Mouse (Mus musculus) left cerebral cortex, postnatal 10 days (tissue): Measurements from ENCODE around the gene Dixdc1. TPM values are rescaled to one million over a fixed set of nuclear protein-coding genes. Genes with fewer than 3 reads are reported as not detected.

Source experiments
- DNase-seq, 2 experiments: peaks; one replicate each; pipeline ENCODE4 v3.0.0; 2021 to 2022; ENCODE audit warnings: low spot score in 2 of 2, mixed read lengths in 1 of 2; ENCODE audit errors: extremely low spot score in 1 of 2
- intact Hi-C: fragments of 180-260 bp; cut with DNase I; formaldehyde crosslinking; loops from one replicate; pipeline ENCODE4 v1.15.1; 2025
- total RNA-seq, 2 experiments: library from RNA; stranded (reverse); gene quantifications; 2 replicates each; pipeline ENCODE4 v1.2.3; 2021

Dixdc1 gene
- 10 to 100 TPM; 75.0 to 76.6 TPM for total RNA-seq

DNA sequence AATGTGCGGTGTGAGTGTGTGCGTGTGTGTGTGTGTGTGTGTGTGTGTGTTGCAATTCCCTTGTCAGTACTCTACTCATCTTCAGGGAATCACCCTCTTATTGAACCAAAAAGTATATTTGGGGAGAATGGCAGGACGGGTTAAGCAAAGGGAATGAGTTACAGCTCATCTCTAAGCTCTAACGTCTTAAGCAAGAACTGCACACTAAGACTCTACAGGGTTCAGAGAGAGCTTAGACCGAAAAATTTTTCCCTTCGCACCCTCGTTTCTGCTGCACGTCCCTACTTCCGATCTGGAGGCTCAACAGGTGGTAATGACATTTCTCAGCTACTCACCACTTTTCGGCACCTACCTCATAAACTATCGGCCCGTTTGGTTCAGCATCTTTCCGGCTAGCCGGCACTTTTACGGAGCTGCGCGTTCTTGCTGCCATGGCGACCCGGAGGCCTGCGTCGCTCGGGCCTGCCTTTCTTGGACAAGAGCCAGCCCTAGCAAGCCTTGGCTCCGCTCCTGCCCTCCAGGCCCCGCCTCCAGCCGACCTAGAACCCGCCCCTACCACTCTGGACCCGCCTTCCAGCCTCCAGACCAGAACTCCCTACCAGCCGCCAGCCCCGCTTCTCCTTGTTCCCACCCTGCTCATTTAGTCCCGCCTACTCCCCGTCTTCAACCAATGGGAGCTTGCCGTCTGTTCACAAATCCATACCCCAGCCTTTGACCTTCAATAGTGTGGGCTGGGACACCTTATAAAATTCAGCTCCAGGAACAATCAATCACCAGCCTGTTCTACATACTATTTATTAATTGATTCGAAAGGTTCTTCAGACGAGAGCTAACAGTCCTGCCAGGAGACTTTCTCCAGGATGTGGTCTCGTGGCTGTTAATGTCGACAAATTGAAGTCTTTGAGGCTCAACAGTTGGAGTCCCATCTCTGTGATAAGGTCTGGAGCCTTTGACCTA, at the start of gene Dixdc1:
TSS of gene Dixdc1 (minus strand) at position 604 of the 957 bp plus-strand sequence.
- intact Hi-C loops = loop anchor here (5.0 kb wide), 1 partner anchor 42 kb away; no protein-coding TSS in a partner anchor
- DNase-seq = peak; percentile 87 to 94

DNA sequence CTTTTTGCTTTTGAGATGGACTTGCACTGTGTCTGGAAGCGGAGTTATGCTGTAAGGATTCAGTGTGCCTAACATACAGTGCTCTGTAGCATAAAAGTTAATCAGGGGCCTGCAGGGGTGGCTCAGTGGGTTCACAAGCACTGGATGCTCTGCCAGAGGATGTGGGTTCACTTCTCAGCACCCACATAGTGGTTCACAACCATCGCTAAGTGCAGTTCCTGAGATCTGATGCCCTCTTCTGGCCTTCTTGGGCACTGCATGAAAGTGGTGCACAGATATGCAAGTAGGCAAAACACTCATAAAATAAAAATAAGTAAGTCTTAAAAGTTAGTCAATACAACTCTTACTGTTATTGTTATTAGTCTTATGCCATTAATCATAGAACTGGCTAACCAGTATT, 42.8 kb upstream of the Dixdc1 start:
- intact Hi-C loops = no loop called here
- no peak for DNase-seq

DNA sequence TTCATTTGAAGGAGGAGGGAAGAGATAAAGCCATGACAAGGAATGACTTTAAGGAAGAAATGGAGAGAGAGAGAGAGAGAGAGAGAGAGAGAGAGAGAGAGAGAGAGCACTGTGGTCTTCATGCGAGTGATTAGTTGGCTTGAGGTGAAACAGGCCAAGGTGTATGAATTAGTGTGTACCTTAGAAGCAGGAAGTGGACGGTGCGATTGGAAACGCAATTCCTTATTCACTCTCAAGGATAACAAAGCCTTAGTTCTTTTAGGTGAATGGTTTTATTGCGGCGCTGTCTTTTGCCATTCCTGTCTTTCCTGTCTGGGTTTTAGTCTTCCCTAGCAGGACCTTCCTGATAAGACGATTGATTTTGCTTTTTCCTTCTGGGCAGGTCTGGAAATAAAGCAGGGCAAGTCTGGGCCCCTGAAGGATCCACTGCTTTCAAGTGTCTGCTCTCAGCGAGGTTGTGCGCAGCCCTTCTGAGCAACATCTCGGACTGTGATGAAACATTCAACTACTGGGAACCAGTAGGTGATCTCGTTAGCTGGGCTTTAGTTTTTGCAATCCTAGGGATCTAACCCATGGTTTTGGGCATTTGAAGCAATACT, 36.9 kb upstream of the Dixdc1 start:
- intact Hi-C loops = no loop called here
- no peak for DNase-seq

DNA sequence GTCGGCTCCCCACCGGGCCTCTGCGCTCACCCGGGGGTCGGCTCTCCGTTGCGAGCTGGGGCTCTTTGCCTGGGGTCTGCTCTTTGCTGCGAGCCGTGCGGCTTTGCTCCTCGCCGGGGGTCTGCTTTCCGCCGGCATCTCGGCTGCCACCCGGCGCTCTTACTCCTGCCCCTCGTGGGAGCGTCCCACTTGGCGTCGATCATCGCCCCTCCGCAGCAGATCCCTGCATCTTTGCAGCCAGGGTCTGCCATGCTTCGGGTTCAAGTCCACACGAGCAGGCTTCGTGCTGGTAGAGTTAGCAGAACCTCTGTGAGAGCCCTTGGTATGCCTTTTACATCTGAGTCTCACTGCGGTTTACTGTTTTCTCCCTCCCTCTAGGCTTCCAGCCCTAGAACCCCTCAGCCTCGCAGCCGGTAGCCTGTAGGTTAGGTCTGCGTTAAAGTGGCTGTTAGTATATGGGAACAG, 36.4 kb upstream of the Dixdc1 start:
- intact Hi-C loops = no loop called here
- no peak for DNase-seq

DNA sequence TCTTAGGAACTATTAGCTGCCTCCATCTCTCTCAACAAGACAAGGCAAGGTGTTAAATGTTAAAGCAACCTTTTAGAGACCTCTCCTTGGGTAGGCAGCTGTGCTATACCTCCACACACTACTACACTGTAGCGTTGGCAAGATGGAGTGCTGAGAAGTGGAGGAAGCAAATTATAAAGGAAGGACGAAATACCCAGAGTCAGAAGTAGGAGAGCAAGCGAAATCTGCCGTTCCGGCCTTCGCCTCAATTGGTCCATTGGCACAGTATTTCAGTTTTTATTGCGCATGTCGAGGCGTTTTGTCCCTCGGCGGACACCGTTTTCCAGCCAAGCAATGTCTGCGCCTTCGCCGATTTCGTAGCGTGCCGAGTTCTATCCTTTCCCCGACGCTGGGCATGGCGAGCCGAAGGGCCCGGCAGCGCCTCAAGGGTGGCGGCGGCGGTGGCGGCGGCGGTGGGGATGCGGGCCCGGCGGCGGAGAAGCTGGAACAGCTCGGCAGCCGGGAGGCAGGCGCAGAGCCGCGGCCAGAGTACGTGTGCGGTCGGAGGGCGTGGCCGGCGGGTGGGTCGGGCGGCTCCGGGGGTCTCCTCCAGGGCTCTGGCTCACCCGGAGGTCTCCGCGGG, 35.8 kb upstream of the Dixdc1 start, which contains the start of the genes Alg9 and 1110032A03Rik:
TSS of gene Alg9 (plus strand) at position 29 of the 622 bp plus-strand sequence.
TSS of gene 1110032A03Rik (minus strand) at position 530 of the 622 bp plus-strand sequence.
- intact Hi-C loops = no loop called here
- DNase-seq = peak; percentile 89 to 93

DNA sequence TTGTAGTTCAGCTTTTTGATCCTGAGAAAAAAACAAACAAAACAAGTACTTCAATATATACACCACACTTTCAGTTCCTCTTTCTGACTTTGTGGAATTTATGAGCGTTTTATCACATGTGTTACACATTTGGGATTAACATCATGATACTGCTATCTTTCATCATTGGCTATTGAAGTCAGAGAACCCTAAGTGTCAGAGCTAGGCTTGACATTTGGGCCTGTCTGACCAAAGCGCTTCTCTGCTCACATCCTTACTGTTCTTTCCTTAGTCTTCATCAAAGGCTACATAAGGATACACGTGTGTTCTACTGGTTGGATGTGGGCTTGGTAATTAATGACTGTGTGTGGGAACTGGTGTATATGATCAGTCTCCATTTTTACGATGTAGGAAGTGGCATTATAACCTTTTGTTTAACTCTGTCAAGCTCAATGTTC, 34.7 kb upstream of the Dixdc1 start:
- no peak for DNase-seq
- intact Hi-C loops = no loop called here

DNA sequence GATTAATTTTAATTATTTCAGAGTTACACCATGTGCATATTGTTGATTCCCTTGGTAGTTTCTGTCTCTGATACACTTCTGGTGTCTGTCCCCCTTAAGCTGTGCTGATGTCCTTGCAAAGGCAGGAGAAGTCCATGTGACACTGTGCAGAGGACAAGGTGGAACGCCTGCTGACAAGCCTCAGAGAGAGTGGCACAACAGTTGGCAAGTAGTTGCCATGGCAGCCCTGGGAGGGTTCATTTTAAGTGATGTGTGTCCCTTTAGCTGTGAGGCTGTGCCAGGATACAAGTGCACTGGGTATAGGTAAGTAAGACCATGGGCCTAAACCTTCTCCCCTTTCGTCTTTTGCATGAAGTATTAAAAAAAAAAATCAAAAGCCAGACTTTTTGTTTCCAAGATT, 30.7 kb upstream of the Dixdc1 start:
- intact Hi-C loops = no loop called here
- DNase-seq = no peak

DNA sequence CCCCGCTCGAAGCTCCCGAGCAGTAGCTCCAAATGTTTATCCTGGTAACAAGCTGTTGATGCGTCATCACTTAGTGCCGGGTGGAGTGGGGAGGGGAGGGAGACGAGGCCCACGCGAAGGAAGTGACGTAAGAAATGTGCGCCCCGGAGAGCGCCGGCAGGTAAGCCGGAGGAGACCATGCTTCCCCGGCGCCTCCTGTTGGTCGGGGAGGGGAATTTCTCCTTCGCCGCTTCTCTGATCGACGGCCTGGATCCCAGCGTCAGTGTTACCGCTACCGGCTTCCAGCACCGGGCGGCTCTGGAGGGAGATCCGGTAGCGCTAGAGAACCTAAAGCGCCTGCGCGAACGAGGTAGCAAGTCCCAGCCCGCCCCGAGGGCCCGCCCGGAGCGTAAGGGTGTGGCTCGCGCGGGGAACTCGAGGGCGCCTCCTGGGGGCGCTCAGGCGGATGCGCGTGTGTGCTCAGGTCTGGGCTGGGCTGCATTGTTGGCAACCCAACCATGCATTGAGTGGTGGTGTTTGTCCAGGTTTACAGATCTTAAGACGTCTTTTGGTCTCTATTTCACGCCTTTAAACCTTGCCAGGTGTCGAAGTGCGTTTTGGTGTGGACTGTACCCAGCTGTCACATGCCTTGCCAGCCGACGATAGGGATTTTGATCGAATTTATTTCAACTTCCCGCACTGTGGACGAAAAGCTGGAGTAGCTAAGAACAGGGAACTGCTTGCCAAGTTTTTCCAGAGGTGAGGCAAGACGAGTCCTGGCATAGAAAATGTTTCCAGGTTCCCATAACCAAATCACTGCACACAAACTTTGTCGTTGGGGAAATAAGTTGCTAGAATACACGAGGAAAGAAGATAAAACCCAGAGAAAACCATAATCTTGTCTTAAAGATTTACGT, 29.0 kb upstream of the Dixdc1 start, which contains the start of gene Fdxacb1:
TSS of gene Fdxacb1 (plus strand) at position 130 of the 896 bp plus-strand sequence.
- intact Hi-C loops = loop anchor here (5.0 kb wide), 1 partner anchor 71 kb away; no protein-coding TSS in a partner anchor
- DNase-seq = peak; percentile 98 to 99

DNA sequence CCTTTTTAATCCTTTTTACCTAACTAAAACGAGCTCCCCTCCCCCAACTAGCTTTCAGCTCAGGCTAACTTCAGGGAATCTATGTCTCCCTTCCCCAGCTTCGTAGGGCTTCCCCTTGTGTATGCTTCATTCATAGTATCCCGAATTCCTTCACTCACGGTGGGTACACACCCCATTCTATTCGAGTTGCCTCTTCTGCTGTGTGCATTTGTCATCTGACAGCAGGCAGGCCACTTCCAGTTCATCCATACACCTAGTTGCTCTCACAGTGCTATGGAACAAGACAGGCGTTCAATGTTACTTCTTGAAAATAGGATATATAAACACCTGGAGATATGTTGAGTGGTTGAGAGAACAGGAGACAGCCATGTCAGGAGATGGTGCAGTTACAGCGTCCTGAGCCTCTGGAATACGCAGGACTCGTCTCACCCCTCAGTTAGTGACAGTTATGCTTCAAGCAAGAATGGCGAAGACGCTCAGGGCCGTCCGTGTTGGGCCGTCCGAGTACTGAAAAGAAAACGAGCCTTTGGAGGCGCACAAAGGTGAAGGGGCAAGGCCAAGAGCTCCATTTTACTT, 28.3 kb upstream of the Dixdc1 start:
- intact Hi-C loops = loop anchor here (5.0 kb wide), 1 partner anchor 70 kb away; no protein-coding TSS in a partner anchor
- DNase-seq = no peak

DNA sequence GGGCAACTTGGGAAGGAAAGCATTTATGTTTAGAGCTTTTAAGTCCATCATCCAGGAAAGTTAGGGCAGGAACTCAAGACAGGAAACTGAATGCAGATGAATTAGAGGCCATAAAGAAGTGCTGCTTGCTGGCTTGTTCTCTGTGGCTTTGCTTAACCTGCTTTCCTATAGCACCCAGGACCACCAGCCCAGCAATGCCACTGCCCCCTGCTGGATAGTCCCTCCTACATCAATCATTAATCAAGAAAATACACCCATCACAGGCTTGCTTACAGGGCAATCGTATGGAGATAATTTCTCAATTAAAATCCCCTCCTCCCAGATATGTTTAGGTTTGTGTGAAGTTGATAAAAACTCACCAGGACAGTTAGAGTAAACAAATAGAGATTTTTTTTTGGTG, 24.0 kb upstream of the Dixdc1 start:
- DNase-seq = no peak
- intact Hi-C loops = no loop called here

DNA sequence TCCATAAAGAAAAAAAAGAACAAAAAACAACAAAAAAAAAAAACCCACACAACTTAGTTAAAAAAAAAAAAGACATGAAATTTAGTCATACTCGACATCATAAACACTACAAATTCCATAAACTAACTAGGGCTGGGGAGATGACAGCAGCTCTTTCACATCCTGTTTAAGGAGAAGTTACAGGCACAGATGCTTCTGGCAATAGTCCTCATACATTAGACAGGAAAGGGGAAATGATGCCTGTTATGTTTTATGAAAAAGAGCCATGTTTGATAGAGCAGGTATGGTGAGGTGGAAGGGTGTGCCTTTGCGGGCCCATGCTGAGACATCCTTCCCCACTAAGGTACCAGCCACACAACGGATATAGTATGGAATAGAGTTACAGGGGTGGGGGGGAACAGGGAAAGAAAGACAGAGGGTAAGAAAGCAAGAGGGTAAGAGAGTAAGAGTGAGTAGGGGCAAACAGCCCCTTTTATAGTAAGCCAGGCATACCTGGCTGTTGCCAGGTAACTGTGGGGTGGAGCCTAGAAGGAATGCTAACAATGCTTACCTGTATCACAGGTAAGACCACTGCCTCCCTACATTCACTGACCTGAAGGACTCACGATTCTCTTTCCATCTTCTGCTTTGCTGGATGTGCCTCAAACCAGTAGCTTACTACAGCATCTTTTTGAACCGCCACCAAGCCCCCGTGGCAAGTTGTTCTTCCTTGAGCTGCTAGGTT, 22.4 kb upstream of the Dixdc1 start:
- DNase-seq = no peak
- intact Hi-C loops = no loop called here

DNA sequence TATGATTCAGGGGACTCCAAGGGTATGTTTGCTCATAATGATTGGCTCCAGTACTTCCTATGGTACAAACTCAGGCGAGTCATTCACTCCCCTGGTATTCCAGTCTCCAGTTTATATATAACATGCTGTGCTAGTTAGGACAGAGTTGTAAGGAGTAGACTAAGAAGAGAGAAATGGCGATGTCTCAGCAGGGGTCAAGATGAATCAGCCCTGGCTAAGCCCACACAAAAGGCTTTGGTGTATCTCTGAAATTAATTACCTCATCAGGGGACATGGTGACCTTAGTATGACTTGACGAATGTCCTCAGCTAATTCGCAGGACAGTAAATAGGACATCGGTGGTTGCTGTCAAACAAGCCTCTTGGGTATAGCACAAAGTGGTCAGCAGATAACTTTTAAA, 17.4 kb upstream of the Dixdc1 start:
- intact Hi-C loops = loop anchor here (5.0 kb wide), 1 partner anchor 521 kb away; the partner anchor contains the start of gene Colca2
- DNase-seq = no peak

DNA sequence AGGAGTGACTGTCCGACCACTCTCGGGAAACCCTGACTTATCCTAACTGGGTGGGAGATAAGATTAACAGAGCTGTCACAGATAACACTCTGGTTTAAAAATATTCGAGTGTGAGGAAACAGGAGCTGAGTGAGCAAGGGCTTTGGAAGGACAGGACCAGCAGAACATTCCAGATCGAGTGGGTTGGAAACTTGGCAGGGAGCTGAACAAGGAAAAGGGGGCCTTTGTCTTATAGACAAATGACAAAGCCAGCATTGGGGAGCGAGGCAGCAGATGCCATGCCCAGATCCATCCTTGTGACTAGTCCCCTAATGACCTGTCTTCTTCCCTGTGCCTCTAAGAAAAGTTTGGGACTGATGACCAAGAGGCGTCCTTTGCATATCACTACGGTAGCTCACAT, 14.6 kb upstream of the Dixdc1 start:
- DNase-seq = no peak
- intact Hi-C loops = no loop called here

DNA sequence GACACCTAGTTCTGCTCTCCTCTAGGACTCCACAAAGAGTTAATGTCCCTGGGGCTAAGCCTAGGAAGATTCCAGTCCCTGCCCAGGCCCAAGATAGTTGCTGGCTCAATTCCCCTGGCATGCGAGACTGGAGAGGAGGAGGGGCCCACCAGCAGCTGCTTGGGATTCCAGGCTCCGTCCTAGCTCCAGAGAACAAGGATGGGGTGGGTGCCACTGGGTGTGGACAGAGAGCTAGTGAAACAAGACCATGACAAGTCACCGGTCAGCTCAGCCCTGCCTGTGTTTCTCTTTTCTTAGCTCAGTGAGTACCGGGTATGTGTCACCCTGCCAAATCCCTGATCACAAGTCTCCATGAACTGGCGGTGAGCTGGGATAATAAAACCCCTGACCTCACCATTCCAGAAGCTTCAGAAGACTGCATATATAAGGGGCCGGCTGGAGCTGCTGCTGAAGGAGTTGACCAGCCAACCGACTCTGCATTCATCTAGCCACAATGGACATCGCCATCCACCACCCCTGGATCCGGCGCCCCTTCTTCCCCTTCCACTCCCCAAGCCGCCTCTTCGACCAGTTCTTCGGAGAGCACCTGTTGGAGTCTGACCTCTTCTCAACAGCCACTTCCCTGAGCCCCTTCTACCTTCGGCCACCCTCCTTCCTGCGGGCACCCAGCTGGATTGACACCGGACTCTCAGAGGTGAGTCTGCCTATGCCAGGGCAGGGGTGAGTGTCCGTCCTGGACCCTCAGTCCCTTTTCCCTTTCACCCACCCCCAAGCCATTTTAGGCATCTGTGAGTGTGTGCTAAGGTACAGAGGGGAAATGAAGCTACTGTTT, 13.7 kb upstream of the Dixdc1 start:
- intact Hi-C loops = no loop called here
- DNase-seq = peak; percentile 67 to 87

DNA sequence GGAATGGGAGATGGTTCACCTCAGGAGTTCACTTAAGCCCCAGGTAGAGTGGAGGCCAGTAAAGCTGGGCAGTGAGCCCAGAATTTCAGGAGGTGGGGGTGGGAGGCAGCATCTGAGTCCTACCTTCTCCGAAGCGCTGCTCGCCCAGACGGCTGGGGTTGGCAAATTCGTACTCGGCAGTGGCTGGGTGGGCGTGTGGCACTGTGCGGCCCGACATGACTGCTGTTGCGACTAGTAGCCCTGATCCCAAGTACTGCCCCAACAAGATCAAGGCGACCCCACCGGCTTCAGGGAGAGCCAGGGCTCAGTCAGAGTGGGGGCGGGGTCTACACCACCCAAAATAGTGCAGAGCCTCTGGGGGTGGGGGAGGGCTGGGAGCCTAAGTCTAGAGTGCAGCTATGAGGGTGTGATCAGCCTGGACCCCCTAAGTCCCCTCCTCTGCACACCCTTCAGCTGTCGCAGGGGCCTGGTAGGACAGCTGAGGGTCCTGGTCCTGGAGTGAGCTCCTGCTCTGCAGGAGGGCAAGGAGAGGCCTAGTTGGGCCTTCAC, 12.8 kb upstream of the Dixdc1 start, which contains the start of gene Hspb2:
TSS of gene Hspb2 (minus strand) at position 301 of the 549 bp plus-strand sequence.
- intact Hi-C loops = no loop called here
- DNase-seq = peak in 1 of 2 experiments; percentile 65

DNA sequence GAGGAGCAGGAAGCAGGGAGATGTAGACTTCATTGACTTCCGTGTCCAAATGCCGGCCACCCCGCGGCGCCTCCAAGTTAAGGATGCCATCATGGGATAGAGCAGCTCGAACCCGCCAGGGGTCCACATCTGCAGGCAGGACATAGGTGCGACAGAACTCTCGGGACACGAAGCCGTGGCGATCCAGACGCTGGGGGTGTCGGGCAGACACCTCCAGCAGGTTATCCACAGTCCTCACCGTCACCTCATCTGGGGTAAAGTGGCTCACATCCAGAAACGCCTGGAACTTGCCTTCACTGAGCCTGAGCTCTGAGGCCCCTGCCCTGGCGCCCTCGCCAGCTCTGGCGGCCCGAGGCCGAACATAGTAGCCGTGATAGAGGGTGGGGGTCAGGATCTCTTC, 12.0 kb upstream of the Dixdc1 start, which contains the start of gene Cryab:
TSS of gene Cryab (plus strand) at position 3 of the 400 bp plus-strand sequence.
- DNase-seq = no peak
- intact Hi-C loops = no loop called here
